Mouse (Mus musculus): ENCODE results near the gene Slc35b1.

Gene Slc35b1

DNA sequence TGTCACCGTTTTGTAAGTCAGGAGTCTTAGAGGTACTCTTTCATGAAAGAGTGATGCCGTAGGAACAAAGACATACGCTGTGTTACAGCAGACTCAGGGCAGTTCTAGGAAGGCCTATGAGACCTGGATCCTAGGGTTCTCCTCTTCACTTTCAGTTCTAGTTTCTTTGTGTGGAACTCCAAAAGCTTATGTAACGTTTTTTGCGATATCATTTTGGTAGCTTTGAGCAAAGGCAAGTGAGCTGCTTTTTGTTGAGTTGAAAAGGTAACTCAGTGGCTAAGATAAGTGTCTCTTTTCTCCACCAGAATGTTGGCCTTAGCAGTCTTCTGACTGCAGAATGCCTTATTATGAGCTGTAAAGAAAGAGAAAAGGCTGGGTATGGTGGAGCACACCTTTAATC lies 32.8 kb downstream of the Slc35b1 start:
- no peak for DNase-seq (ENCODE audit: low read depth in 2 of 2, low spot score in 2 of 2)

GRCm38 (mm10) chr11:95420880-95421435 lies 36.5 kb downstream of the Slc35b1 start:
- no peak for DNase-seq (ENCODE audit: low read depth in 2 of 2, low spot score in 2 of 2)

DNA sequence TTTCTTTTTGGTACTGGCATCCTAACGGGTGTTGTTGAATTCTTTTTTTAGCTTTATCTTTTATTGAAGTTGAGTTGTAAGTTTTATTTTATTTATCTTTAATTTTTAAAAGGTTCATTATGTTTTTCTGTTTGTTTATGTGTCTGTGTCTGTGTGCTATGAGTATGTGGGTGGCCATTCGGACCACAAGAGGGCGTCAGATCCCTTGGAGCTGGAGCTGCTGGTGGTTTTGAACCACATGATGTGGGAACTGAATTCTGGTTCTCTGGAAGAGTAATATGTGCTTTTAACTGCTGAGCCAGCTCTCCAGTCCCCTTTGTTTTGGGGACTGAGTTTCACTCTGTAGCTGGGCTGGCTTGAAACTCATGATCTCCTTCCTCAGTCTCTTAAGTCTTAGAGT lies 39.0 kb downstream of the Slc35b1 start:
- no peak for DNase-seq (ENCODE audit: low read depth in 2 of 2, low spot score in 2 of 2)

GRCm38 (mm10) chr11:95431344-95431743 lies 46.9 kb downstream of the Slc35b1 start:
- DNase-seq (ENCODE audit: low read depth in 2 of 2, low spot score in 2 of 2), result no peak

DNA sequence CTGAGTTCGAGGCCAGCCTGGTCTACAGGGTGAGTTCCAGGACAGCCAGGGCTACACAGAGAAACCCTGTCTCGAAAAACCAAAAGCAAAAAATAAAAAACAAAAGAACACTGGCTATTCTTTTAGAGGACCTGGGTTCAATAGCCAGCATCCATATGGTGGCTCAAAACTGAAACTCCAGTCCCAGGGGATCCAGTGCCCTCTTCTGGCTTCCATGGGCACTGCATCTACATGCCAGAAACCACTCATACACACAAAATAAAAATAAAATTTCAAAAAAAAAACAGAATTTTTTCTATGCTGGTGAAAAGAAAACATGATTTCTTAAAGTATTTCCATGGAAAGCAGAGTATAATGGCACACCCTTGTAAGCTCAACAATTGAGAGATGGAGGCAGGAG lies 47.7 kb downstream of the Slc35b1 start:
- peak in 1 of 2 experiments; percentile 43 for DNase-seq (ENCODE audit: low read depth in 2 of 2, low spot score in 2 of 2)

Data from CD8-positive naive resting alpha-beta T cell, adult 2 months (primary cell).